Mouse (Mus musculus): Measurements from ENCODE around the gene Card9. TPM values are rescaled to one million over a fixed set of nuclear protein-coding genes. Genes with fewer than 3 reads are reported as not detected.

Gene Card9
- polyA plus RNA-seq, 1 experiment from 2014 or later: 1.5 TPM

DNA sequence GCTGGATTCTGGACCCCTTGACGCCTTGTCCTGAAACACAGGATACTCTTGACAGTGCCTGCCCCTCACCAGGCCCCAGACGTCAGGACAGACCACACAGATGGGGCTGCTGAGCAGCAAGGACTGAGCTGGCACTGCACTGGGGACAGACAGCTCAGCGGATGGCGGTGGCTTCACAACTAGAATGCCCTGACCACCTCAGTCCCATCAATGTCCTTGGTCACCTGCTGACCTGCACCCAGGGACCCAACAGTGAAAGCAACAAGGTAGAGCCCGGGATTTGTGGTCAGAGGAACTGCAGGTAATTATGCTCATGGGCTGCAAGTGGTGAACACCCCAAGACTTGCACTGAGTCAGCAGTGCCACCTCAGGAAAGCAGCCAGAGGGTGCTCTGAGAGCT, 2.3 kb upstream of the Card9 start:
- H3K4me1 ChIP-seq (replicated peaks): 0 out of 2 replicates have a peak, but pooled peaks cover 5% of the 10 kb centered on the region
- ATAC-seq (ENCODE audit: low read depth): no peak
- H3K9me3 ChIP-seq (replicated peaks): no peaks in the 10 kb centered on the region
- H3K27me3 ChIP-seq: no peaks in the 10 kb centered on the region
- 75% methylated on average over 5 of the region's 5 CpGs for WGBS (ENCODE audit: insufficient replicate concordance)
- H3K4me2 ChIP-seq: no peak overlapping the region
- no peak for DNase-seq
- H3K9ac ChIP-seq: no peak overlapping the region
- peaks cover 53% of the 10 kb centered on the region for H3K36me3 ChIP-seq
- H3K4me3 ChIP-seq (replicated peaks): no peak overlapping the region
- H3K27ac ChIP-seq: no peak overlapping the region

DNA sequence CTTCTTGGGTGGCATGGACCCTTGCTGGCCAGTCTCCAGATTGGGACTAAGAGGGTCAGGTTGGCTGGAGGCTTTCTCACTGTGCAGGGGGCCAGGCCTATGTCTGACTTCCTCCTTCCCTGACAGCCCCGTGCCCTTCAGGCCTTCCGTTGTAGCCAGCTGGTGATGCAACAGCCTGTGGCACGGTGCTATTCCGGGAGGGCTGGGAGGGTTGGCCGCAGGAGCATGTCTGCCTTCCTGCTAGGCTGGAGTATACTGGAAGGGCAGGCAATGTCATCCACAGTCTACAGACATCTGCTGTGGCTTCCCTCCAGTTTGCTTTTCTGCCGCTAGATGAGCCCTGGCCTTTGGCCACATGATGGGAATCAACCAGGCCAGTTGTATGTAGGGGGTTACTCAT, 735 bp downstream of the Card9 start:
- 28% methylated on average over 6 of the region's 6 CpGs for WGBS (ENCODE audit: insufficient replicate concordance)
- H3K27me3 ChIP-seq: no peaks in the 10 kb centered on the region
- H3K4me2 ChIP-seq: peak overlapping the region; percentile 34
- DNase-seq (no peak), ATAC-seq (ENCODE audit: low read depth) (peak; percentile 32; the same call in 1 of the 2 replicates)
- peaks cover 5% of the 10 kb centered on the region; the same call in 1 of the 2 replicates for H3K4me1 ChIP-seq (replicated peaks)
- no peak overlapping the region for H3K9ac ChIP-seq
- peak overlapping the region; percentile 19 for H3K4me3 ChIP-seq (replicated peaks)
- H3K27ac ChIP-seq: no peak overlapping the region; the same call in 1 of the 2 replicates
- no peaks in the 10 kb centered on the region for H3K9me3 ChIP-seq (replicated peaks)
- peaks cover 23% of the 10 kb centered on the region for H3K36me3 ChIP-seq

DNA sequence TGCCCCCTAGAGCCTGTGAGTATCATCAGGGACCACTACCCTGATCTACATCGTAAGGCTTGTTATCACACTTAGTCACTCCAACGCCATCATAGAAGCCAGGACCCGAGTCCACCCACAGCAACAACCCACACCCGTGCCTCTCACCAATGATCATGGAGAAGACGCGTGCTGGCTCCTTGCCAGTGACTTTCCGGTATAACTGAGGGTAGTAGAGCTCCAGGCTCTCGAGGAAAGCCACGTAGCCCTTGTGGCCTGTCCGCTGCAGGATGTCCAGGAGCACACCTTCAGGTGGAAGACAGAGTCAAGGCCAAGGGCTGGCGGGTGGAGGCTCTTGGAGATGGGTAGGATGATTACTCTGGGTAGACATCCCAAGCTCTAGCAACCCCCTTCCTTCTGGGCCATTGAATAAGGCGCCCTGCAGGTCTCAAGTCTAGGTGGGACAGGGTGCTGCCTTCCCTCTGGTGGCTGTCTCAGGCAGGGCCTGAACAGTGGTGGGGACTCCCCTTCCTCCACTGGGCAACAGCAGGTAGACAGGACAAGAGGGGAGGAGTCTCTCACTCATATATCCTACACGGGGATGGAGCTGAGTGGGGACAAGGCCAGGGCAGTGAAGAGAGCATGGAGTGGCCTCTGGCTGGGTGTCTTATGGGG, 1.9 kb downstream of the Card9 start:
- DNase-seq: no peak
- Histone ChIP-seq H3K4me3 (replicated peaks) (no peak overlapping the region), H3K9ac (no peak overlapping the region), H3K4me1 (replicated peaks) (peaks cover 5% of the 10 kb centered on the region; the same call in 1 of the 2 replicates), H3K4me2 (no peak overlapping the region), H3K27me3 (no peaks in the 10 kb centered on the region), H3K27ac (no peak overlapping the region), H3K36me3 (peaks cover 11% of the 10 kb centered on the region; the same call in 1 of the 2 replicates), H3K9me3 (replicated peaks) (no peaks in the 10 kb centered on the region)
- ATAC-seq (ENCODE audit: low read depth): no peak
- 71% methylated on average over 13 of the region's 13 CpGs for WGBS (ENCODE audit: insufficient replicate concordance)

DNA sequence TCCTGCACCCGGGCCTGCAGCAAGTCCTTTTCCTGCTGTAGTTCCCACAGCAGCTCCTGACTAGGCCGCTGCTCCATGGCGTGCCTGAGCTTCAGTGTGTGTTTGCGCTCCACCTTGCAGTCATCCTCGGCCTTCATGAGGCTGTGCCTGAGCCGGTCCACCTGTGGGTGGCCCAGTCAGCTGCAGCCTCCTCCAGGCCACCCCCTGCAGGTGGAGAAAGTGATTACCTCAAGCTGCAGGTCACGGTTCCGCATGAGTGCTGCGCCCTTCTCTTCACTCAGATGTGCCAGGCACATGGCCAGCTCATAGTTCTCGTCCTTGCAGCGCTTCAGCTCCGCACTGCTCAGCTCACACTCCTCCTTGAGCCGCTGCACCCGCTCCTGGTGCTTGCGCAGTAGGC, 3.2 kb downstream of the Card9 start:
- ATAC-seq (ENCODE audit: low read depth): no peak
- DNase-seq: no peak

DNA sequence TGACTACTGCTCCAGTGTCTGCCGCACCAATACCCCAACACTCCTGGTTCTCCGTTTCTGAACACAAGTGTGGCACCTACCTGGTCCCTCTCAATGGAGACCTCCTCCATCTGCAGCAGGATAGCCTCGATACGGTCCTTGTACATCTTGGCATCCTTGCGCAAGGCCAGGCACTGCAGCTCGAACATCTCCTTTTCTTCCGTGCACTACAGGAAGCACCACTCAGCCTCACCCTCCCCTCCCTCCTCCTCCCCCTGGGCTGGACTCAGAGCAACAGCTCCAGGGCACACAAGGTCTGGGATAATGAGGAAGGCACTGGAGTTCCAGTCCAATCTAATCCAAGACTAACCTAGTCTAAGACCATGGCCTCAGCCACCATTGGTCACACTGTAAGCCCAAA, 4.0 kb downstream of the Card9 start:
- Histone ChIP-seq H3K27ac (no peak overlapping the region), H3K4me3 (replicated peaks) (no peak overlapping the region), H3K9me3 (replicated peaks) (no peaks in the 10 kb centered on the region), H3K9ac (no peak overlapping the region), H3K4me2 (no peak overlapping the region), H3K27me3 (no peaks in the 10 kb centered on the region), H3K36me3 (no peaks in the 10 kb centered on the region), H3K4me1 (replicated peaks) (peaks cover 16% of the 10 kb centered on the region)
- DNase-seq (no peak), ATAC-seq (ENCODE audit: low read depth) (no peak)
- WGBS (ENCODE audit: insufficient replicate concordance): 61% methylated on average over 7 of the region's 7 CpGs

More for the DNA sequence above, 3.2 kb downstream of the Card9 start:
- WGBS (ENCODE audit: insufficient replicate concordance): 72% methylated on average over 15 of the region's 15 CpGs
- Histone ChIP-seq H3K36me3 (peaks cover under 1% of the 10 kb centered on the region; the same call in 1 of the 2 replicates), H3K27me3 (no peaks in the 10 kb centered on the region), H3K4me2 (no peak overlapping the region), H3K27ac (no peak overlapping the region), H3K9me3 (replicated peaks) (no peaks in the 10 kb centered on the region), H3K4me1 (replicated peaks) (peaks cover 13% of the 10 kb centered on the region), H3K4me3 (replicated peaks) (no peak overlapping the region), H3K9ac (no peak overlapping the region)

DNA sequence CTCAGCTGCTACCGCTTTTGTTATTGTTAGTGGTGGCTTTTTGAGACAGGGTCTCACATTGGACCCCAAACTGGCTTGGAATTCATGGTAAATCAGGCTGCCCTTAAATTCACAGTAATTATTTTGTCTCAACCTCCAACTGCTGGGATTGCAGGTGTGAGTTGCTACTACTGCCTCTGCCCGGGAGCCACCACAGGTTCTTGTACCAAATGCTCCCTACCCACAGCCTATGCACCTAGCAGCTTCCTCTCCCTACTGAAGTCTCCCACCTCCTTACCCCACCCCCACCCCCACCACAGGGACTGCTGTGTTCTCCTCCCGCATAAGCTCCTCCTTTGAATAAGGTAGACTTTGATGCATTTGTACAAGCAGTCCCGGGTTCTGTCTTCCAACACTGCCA, 4.5 kb downstream of the Card9 start:
- Histone ChIP-seq H3K4me3 (replicated peaks) (no peak overlapping the region), H3K27me3 (no peaks in the 10 kb centered on the region), H3K9me3 (replicated peaks) (no peaks in the 10 kb centered on the region), H3K27ac (no peak overlapping the region), H3K4me1 (replicated peaks) (peaks cover 19% of the 10 kb centered on the region), H3K36me3 (no peaks in the 10 kb centered on the region), H3K4me2 (no peak overlapping the region), H3K9ac (no peak overlapping the region)
- ATAC-seq (ENCODE audit: low read depth) (no peak), DNase-seq (no peak)
- 79% methylated on average over 4 of the region's 4 CpGs for WGBS (ENCODE audit: insufficient replicate concordance)

DNA sequence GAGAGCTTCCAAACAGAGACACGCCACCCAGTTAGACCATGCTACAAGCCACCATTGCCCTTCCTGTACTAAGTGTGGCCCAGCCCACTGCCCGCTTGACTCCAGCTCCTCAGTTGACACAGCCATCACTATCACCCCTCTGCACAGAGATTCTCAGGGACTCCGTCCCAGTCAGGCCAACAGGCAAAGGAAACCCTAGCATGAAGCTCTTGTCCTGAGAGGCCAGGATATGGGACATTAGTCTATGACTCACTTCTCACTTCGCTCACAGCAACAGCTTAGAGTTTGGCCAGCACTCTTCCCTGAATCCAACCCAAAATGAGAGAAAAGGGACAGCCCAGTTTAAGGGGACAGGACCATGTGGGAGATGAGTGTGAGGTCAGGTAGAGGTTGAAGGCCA, 6.3 kb downstream of the Card9 start:
- Histone ChIP-seq H3K9ac (no peak overlapping the region), H3K4me2 (no peak overlapping the region), H3K36me3 (peaks cover 9% of the 10 kb centered on the region; the same call in 1 of the 2 replicates), H3K4me3 (replicated peaks) (no peak overlapping the region), H3K27me3 (no peaks in the 10 kb centered on the region), H3K9me3 (replicated peaks) (no peaks in the 10 kb centered on the region), H3K4me1 (replicated peaks) (peaks cover 24% of the 10 kb centered on the region), H3K27ac (no peak overlapping the region)
- no peak for DNase-seq
- WGBS (ENCODE audit: insufficient replicate concordance): 72% methylated on average over 4 of the region's 4 CpGs
- no peak for ATAC-seq (ENCODE audit: low read depth)

DNA sequence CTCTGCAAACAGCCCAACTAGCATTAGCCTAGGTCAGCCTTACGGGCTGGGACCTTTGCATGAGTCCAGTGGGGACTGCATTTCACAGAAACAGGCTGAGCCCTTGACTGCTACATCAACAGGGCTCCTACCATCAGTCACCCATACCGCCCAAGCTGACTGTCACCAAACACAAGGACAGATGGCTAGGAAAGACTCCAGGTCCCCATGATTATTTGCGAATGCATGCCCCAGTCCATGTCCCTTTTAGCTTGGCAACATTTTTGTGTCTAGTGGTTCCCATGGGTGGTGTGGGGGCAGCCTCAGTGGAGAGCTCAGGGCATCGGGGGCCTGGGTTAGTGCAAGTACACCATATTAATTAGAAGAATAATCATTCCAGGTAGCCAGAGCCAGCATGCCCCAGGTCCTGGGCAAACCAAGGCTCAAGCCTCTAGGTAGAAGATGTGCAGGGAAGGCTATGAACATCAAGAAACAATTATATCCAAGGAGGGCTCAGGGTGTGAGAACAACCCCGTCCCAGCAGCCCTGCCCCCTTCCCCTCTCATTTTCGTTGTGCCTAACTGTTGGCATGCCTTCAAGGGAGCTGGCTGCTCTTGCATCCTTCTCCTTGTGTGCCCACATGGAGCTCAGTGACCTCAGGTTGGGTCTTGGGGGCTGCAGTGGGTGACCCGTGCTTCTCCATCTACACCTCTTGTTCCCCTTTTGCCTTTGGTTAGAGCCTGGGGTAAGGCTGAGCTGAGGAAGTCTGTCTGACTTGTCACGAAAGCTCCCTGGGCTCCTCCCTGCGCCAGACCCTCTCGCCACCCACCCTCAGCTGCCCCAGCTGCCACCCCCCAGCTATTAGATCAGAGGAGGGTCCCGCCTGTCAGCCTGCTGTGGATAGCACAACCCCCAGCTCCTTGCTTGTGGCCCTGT, 7.4 kb downstream of the Card9 start:
- 74% methylated on average over 11 of the region's 11 CpGs for WGBS (ENCODE audit: insufficient replicate concordance)
- Histone ChIP-seq H3K4me3 (replicated peaks) (peak overlapping the region; percentile 80), H3K9ac (peak overlapping the region; percentile 87; the same call in 1 of the 2 replicates), H3K4me2 (peak overlapping the region; percentile 96), H3K4me1 (replicated peaks) (peaks cover 28% of the 10 kb centered on the region), H3K36me3 (peaks cover 17% of the 10 kb centered on the region; the same call in 1 of the 2 replicates), H3K27ac (no peak overlapping the region), H3K9me3 (replicated peaks) (no peaks in the 10 kb centered on the region), H3K27me3 (no peaks in the 10 kb centered on the region)
- no peak for ATAC-seq (ENCODE audit: low read depth)
- DNase-seq: no peak

DNA sequence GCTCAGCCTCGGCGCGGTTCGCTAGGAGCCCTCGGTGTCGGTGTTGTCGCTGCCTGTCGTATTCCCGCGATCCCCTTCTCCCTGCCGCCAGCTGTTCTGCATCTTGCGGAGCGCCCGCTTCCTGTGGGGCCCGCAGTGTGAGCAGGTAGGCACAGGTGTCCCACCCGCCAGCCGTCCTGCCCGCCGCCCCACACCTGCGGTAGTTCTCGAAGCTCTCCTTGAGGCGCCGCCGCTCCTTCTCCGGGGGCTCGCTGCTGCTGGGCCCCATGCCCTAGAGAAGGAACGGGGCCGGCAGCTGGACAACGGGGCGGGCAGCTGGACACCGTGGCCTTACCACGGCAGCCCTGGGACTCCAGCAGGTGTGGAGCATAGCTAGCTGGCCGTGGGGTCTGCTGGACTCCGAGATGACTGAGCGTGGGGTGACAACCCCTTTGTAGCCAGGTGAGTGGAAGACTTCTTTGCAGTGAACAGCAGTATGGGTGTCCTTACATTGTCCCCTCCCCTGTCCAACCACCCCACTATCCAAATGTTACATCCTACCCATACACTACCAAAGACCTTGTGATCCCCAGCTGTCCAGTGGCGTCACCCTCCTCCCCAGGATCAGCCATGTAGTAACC, 8.3 kb downstream of the Card9 start:
- Histone ChIP-seq H3K9ac (peak overlapping the region; percentile 87), H3K27ac (peak overlapping the region; percentile 63), H3K4me3 (replicated peaks) (peak overlapping the region; percentile 80), H3K4me1 (replicated peaks) (peaks cover 30% of the 10 kb centered on the region), H3K36me3 (peaks cover 21% of the 10 kb centered on the region; the same call in 1 of the 2 replicates), H3K27me3 (no peaks in the 10 kb centered on the region), H3K4me2 (peak overlapping the region; percentile 96), H3K9me3 (replicated peaks) (no peaks in the 10 kb centered on the region)
- DNase-seq (no peak), ATAC-seq (ENCODE audit: low read depth) (peak; percentile 16; the same call in 1 of the 2 replicates)
- WGBS (ENCODE audit: insufficient replicate concordance): 5% methylated on average over 36 of the region's 36 CpGs

DNA sequence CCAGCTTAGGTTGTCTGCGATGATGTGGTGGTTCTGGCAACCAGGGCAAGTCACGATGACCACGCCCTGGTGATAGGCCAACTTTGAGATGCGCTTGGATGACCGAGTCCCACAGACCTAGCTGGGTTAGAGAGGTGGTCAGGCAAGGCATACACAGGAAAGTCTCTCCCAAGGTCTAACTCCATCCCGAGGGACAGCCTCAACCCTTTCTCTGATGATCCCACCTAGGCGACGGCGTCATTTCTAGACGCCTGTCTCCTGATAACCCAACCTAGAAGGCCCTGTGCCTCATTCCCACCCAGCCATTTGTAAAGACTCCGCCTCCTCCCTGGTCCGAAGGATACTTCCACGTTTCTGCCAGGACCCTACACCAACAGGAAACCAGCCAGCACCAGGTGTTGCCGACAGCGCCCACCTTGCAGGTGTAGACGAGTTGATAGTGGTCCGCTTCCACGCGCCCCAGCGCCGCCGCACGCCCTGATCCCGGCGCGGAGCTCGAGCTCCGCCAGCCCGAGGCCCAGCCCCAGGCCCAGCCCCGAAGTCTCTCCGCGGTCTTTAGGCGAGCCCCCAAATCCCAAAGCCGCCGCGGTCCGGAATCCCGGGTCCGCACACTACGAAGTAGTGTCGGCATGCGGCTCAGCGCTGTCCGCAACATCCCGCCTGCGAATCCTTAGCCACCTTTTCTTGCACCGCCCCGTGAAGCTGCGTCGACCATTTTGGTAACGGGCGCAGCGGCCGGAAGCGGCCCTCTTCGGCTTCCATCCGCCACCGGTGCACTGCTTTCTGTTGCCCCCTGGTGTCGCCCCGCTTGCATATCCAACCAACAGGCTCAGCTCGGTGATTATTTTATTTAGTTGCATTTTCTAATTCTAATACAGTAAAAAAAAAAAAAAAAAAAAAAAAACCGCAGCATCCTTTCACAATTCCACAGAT, 9.1 kb downstream of the Card9 start, which contains the start of gene Dnlz:
Gene Dnlz (minus strand): TSS at position 753 of the 933 bp plus-strand sequence.
- peaks cover 30% of the 10 kb centered on the region for H3K4me1 ChIP-seq (replicated peaks)
- ATAC-seq (ENCODE audit: low read depth) (peak; percentile 77), DNase-seq (peak; percentile 84)
- peak within 1 kb of the TSS; percentile 75 for H3K27ac ChIP-seq
- H3K4me3 ChIP-seq (replicated peaks): peak within 1 kb of the TSS; percentile 80
- peak within 1 kb of the TSS; percentile 96 for H3K4me2 ChIP-seq
- peak within 1 kb of the TSS; percentile 87 for H3K9ac ChIP-seq
- peaks cover 21% of the 10 kb centered on the region; the same call in 1 of the 2 replicates for H3K36me3 ChIP-seq
- H3K9me3 ChIP-seq (replicated peaks): no peaks in the 10 kb centered on the region
- 1% methylated on average over 62 of the region's 62 CpGs for WGBS (ENCODE audit: insufficient replicate concordance)
- H3K27me3 ChIP-seq: no peaks in the 10 kb centered on the region

Data from liver, embryonic 13.5 days (tissue).